Mouse (Mus musculus) intestine, embryonic 16.5 days (tissue): ENCODE data around the gene 4632433K11Rik. TPM values are rescaled to one million over a fixed set of nuclear protein-coding genes. Genes with fewer than 3 reads are reported as not detected.

ENCODE experiments used
- ATAC-seq: fragments of 200-750 bp; cut with Nextera tagmentation; 2 replicates; pipeline ENCODE4 v1.8.0; 2017; ENCODE audit warnings: moderate TSS enrichment, moderate library complexity
- H3K27ac ChIP-seq: fragments of 300-500 bp; sonication (generic); 2 replicates; pipeline ENCODE4 v1.5.1; 2014; ENCODE audit warnings: mild to moderate bottlenecking, low read length
- H3K27me3 ChIP-seq: fragments of 300-500 bp; sonication (generic); replicated peaks from 2 replicates; pipeline ENCODE4 v1.6.1; 2014; ENCODE audit warnings: low read length, control low read depth, mixed read lengths; ENCODE audit not compliant: control insufficient read depth, insufficient read depth
- H3K36me3 ChIP-seq: fragments of 300-500 bp; sonication (generic); 2 replicates; pipeline ENCODE4 v1.6.1; 2014; ENCODE audit warnings: low read length, control low read depth; ENCODE audit not compliant: control insufficient read depth, insufficient read depth
- H3K4me1 ChIP-seq: fragments of 300-500 bp; sonication (generic); 2 replicates; pipeline ENCODE4 v1.6.1; 2014; ENCODE audit warnings: low read length, control low read depth, mixed read lengths; ENCODE audit not compliant: control insufficient read depth, insufficient read depth
- H3K4me2 ChIP-seq: fragments of 300-500 bp; sonication (generic); 2 replicates; pipeline ENCODE4 v1.6.1; 2014; ENCODE audit warnings: low read depth, low read length, control low read depth
- H3K4me3 ChIP-seq: fragments of 300-500 bp; sonication (generic); 2 replicates; pipeline ENCODE4 v1.5.1; 2014; ENCODE audit warnings: mild to moderate bottlenecking, low read length
- H3K9ac ChIP-seq: fragments of 300-500 bp; sonication (generic); 2 replicates; pipeline ENCODE4 v1.6.1; 2014; ENCODE audit warnings: low read depth, low read length
- H3K9me3 ChIP-seq: fragments of 300-500 bp; sonication (generic); 2 replicates; pipeline ENCODE4 v1.6.1; 2016; ENCODE audit warnings: low read length, control low read depth; ENCODE audit not compliant: control insufficient read depth
- WGBS: fragments of 180-500 bp; shearing (Covaris S2); extraction: QIAGEN DNeasy Blood & Tissue Kit; methylation state at CpG from one replicate; pipeline ENCODE4 v1.1.7; 2014; 5-methylcytosine and 5-hydroxymethylcytosine counted together
- polyA plus RNA-seq: library from polyadenylated mRNA; unstranded; fragments of >200 nt; fragmentation: Nextera tagmentation; extraction: Ambion mirVana; gene quantifications from 2 replicates; pipeline ENCODE4 v1.2.1, GENCODE M21; 2015

The 4632433K11Rik gene
- polyA plus RNA-seq, 1 experiment from 2014 or later, result not detected

- Histone ChIP-seq H3K4me3 (peak within 1 kb of the TSS; percentile 76), H3K4me2 (peak within 1 kb of the TSS; percentile 87), H3K27ac (peak within 1 kb of the TSS; percentile 50; the same call in 1 of the 2 replicates), H3K9ac (peak within 1 kb of the TSS; percentile 90), H3K36me3 (no peaks in the 10 kb centered on the region), H3K9me3 (no peaks in the 10 kb centered on the region), H3K4me1 (peaks cover 30% of the 10 kb centered on the region), H3K27me3 (peaks cover 47% of the 10 kb centered on the region)
- WGBS, result 1% methylated on average over 65 of the region's 65 CpGs
- ATAC-seq, result peak; percentile 84
Observed at GRCm38 (mm10) chr7:5051193-5052192, 17.6 kb downstream of the 4632433K11Rik start, which contains the start of gene Zfp580. Zfp580 (plus strand) TSS chr7:5051538.

- Histone ChIP-seq H3K4me3 (peak overlapping the region; percentile 76), H3K9me3 (no peaks in the 10 kb centered on the region), H3K36me3 (no peaks in the 10 kb centered on the region), H3K4me2 (peak overlapping the region; percentile 87), H3K9ac (peak overlapping the region; percentile 67), H3K27me3 (peaks cover 57% of the 10 kb centered on the region), H3K27ac (no peak overlapping the region), H3K4me1 (peaks cover 34% of the 10 kb centered on the region)
- 3% methylated on average over 12 of the region's 12 CpGs for WGBS
- ATAC-seq, result no peak
Observed at GRCm38 (mm10) chr7:5052438-5052837, 18.5 kb downstream of the 4632433K11Rik start.

- H3K4me1 ChIP-seq, result peaks cover 38% of the 10 kb centered on the region
- ATAC-seq, result no peak
- H3K27me3 ChIP-seq, result peaks cover 61% of the 10 kb centered on the region
- peak overlapping the region; percentile 76 for H3K4me3 ChIP-seq
- H3K4me2 ChIP-seq, result peak overlapping the region; percentile 87
- H3K9ac ChIP-seq, result peak overlapping the region; percentile 67
- no peak overlapping the region for H3K27ac ChIP-seq
- H3K9me3 ChIP-seq, result no peaks in the 10 kb centered on the region
- 3% methylated on average over 45 of the region's 45 CpGs for WGBS
- no peaks in the 10 kb centered on the region for H3K36me3 ChIP-seq
Observed at GRCm38 (mm10) chr7:5052931-5053343, 19.0 kb downstream of the 4632433K11Rik start.

GRCm38 (mm10) chr7:5053456-5054179, 19.7 kb downstream of the 4632433K11Rik start:
- H3K4me1 ChIP-seq, result peaks cover 38% of the 10 kb centered on the region
- peaks cover 64% of the 10 kb centered on the region for H3K27me3 ChIP-seq
- H3K27ac ChIP-seq, result no peak overlapping the region
- ATAC-seq, result no peak
- WGBS, result 13% methylated on average over 32 of the region's 32 CpGs
- H3K4me2 ChIP-seq, result peak overlapping the region; percentile 87
- peak overlapping the region; percentile 76 for H3K4me3 ChIP-seq
- peak overlapping the region; percentile 67 for H3K9ac ChIP-seq
- H3K36me3 ChIP-seq, result no peaks in the 10 kb centered on the region
- H3K9me3 ChIP-seq, result no peaks in the 10 kb centered on the region

GRCm38 (mm10) chr7:5056651-5057263, 22.8 kb downstream of the 4632433K11Rik start:
- 2% methylated on average over 53 of the region's 55 CpGs for WGBS
- no peak for ATAC-seq
- Histone ChIP-seq H3K4me1 (peaks cover 39% of the 10 kb centered on the region), H3K27me3 (peaks cover 58% of the 10 kb centered on the region), H3K36me3 (no peaks in the 10 kb centered on the region), H3K9me3 (no peaks in the 10 kb centered on the region), H3K4me3 (peak overlapping the region; percentile 51), H3K27ac (peak overlapping the region; percentile 18; the same call in 1 of the 2 replicates), H3K9ac (peak overlapping the region; percentile 73), H3K4me2 (peak overlapping the region; percentile 70)

GRCm38 (mm10) chr7:5057381-5057780, 23.5 kb downstream of the 4632433K11Rik start:
- H3K9me3 ChIP-seq, result no peaks in the 10 kb centered on the region
- H3K9ac ChIP-seq, result peak overlapping the region; percentile 73
- no peak overlapping the region for H3K27ac ChIP-seq
- peaks cover 56% of the 10 kb centered on the region for H3K27me3 ChIP-seq
- H3K36me3 ChIP-seq, result no peaks in the 10 kb centered on the region
- peak overlapping the region; percentile 51 for H3K4me3 ChIP-seq
- 35% methylated on average over 8 of the region's 8 CpGs for WGBS
- peaks cover 35% of the 10 kb centered on the region for H3K4me1 ChIP-seq
- H3K4me2 ChIP-seq, result peak overlapping the region; percentile 70
- no peak for ATAC-seq

- 44% methylated on average over 11 of the region's 11 CpGs for WGBS
- H3K4me3 ChIP-seq, result no peak overlapping the region; the same call in 1 of the 2 replicates
- H3K4me1 ChIP-seq, result peaks cover 31% of the 10 kb centered on the region
- peak overlapping the region; percentile 70; the same call in 1 of the 2 replicates for H3K4me2 ChIP-seq
- ATAC-seq, result no peak
- H3K9me3 ChIP-seq, result no peaks in the 10 kb centered on the region
- H3K27me3 ChIP-seq, result peaks cover 54% of the 10 kb centered on the region
- no peaks in the 10 kb centered on the region for H3K36me3 ChIP-seq
- no peak overlapping the region for H3K9ac ChIP-seq
- H3K27ac ChIP-seq, result no peak overlapping the region
Observed at GRCm38 (mm10) chr7:5057804-5058203, 23.9 kb downstream of the 4632433K11Rik start.

GRCm38 (mm10) chr7:5058631-5059030, 24.7 kb downstream of the 4632433K11Rik start:
- Histone ChIP-seq H3K4me3 (no peak overlapping the region), H3K4me2 (no peak overlapping the region), H3K9me3 (no peaks in the 10 kb centered on the region), H3K27ac (no peak overlapping the region), H3K9ac (no peak overlapping the region), H3K4me1 (peaks cover 24% of the 10 kb centered on the region), H3K36me3 (no peaks in the 10 kb centered on the region), H3K27me3 (peaks cover 45% of the 10 kb centered on the region)
- WGBS, result 100% methylated on average over 1 of the region's 1 CpGs
- ATAC-seq, result no peak
